Mouse (Mus musculus) CH12.LX (cell line): ENCODE measurements at regions not wholly inside any gene's neighbourhood (a gene's known extent, or its start where the extent isn't known, plus 50 kb on each side); places are given as distances from the start of the nearest gene placed in this dataset.

Experiments used
- DNase-seq: peaks from one replicate; pipeline ENCODE4 v3.0.0-alpha.2; 2013; ENCODE audit errors: extremely low read depth
- H3K27ac ChIP-seq: 2 replicates; pipeline ENCODE4 v1.5.1; 2012; ENCODE audit warnings: low read depth, mild to moderate bottlenecking, control low read depth, moderate library complexity; ENCODE audit not compliant: insufficient read depth
- H3K27me3 ChIP-seq: replicated peaks from 2 replicates; pipeline ENCODE3; 2012; ENCODE audit warnings: inconsistent platforms
- H3K36me3 ChIP-seq, 2 experiments: replicated peaks in 1 of 2; 2 replicates each; pipeline versions ENCODE3 to v1.6.1; 2012; ENCODE audit warnings: inconsistent platforms in 1 of 2, low read length in 1 of 2, mild to moderate bottlenecking in 1 of 2, mixed read lengths in 1 of 2, moderate library complexity in 1 of 2; ENCODE audit not compliant: control insufficient read depth in 1 of 2, insufficient read depth in 1 of 2
- H3K4me1 ChIP-seq, 2 experiments: 2 replicates each; pipeline ENCODE4 v1.6.1; 2012; ENCODE audit warnings: inconsistent platforms in 1 of 2, moderate library complexity in 1 of 2; ENCODE audit not compliant: insufficient read depth in 2 of 2, control insufficient read depth in 1 of 2
- H3K4me2 ChIP-seq: 2 replicates; pipeline ENCODE4 v1.6.1; 2012; ENCODE audit warnings: low read depth, mild to moderate bottlenecking, control low read depth; ENCODE audit not compliant: poor library complexity, insufficient read depth, severe bottlenecking
- H3K4me3 ChIP-seq, 3 experiments: fragments of 150-350 bp in 1 of 3; sonication (generic) in 1 of 3; replicated peaks in 1 of 3; 2 replicates each; pipeline versions ENCODE3 to v1.5.1; 2011 to 2012; ENCODE audit warnings: low read depth in 2 of 3, low read length in 2 of 3, mild to moderate bottlenecking in 2 of 3, moderate library complexity in 2 of 3, control low read depth in 1 of 3, improper control_type of control experiment in 1 of 3, inconsistent platforms in 1 of 3, mixed read lengths in 1 of 3; ENCODE audit not compliant: poor library complexity in 1 of 3
- H3K79me2 ChIP-seq: replicated peaks from 2 replicates; pipeline ENCODE4 v1.6.1; 2012; ENCODE audit warnings: mild to moderate bottlenecking, moderate library complexity; ENCODE audit not compliant: control insufficient read depth, poor library complexity, insufficient read depth, severe bottlenecking; ENCODE audit errors: extremely low read depth
- H3K9ac ChIP-seq: 2 replicates; pipeline ENCODE4 v1.6.1; 2012; ENCODE audit warnings: low read depth, mild to moderate bottlenecking, control low read depth, moderate library complexity; ENCODE audit not compliant: insufficient read depth
- H3K9me3 ChIP-seq: replicated peaks from 2 replicates; pipeline ENCODE3; 2012; ENCODE audit warnings: low read length, inconsistent platforms, mixed read lengths
- CHD2 ChIP-seq: IDR thresholded peaks from 2 replicates; pipeline ENCODE4 v1.6.1; 2011; ENCODE audit warnings: low read length, improper control_type of control experiment
- E2F4 ChIP-seq: IDR thresholded peaks from 2 replicates; pipeline ENCODE4 v1.6.1; 2011; ENCODE audit warnings: low read depth, low read length, improper control_type of control experiment; ENCODE audit not compliant: insufficient replicate concordance
- ELF1 ChIP-seq: IDR thresholded peaks from 2 replicates; pipeline ENCODE4 v1.6.1; 2014; ENCODE audit warnings: low read depth, mild to moderate bottlenecking, inconsistent platforms, low read length, improper control_type of control experiment
- GABPA ChIP-seq: IDR thresholded peaks from 2 replicates; pipeline ENCODE4 v1.6.1; 2012; ENCODE audit warnings: low read depth, low read length, improper control_type of control experiment, inconsistent platforms; ENCODE audit not compliant: insufficient replicate concordance
- HCFC1 ChIP-seq: IDR thresholded peaks from 2 replicates; pipeline ENCODE4 v1.6.1; 2012; ENCODE audit warnings: low read depth, mild to moderate bottlenecking, inconsistent platforms, low read length, improper control_type of control experiment
- JUN ChIP-seq: IDR thresholded peaks from 2 replicates; pipeline ENCODE4 v1.6.1; 2011; ENCODE audit warnings: low read depth, mild to moderate bottlenecking, low read length, improper control_type of control experiment, moderate library complexity; ENCODE audit not compliant: insufficient read depth
- KAT2A ChIP-seq: IDR thresholded peaks from 2 replicates; pipeline ENCODE4 v1.6.1; 2012; ENCODE audit warnings: low read length, improper control_type of control experiment, inconsistent platforms; ENCODE audit not compliant: insufficient replicate concordance
- MXI1 ChIP-seq: IDR thresholded peaks from 2 replicates; pipeline ENCODE4 v1.6.1; 2011; ENCODE audit warnings: mild to moderate bottlenecking, low read depth, low read length, improper control_type of control experiment
- NRF1 ChIP-seq: IDR thresholded peaks from 2 replicates; pipeline ENCODE4 v1.6.1; 2014; ENCODE audit warnings: low read depth, mild to moderate bottlenecking, inconsistent platforms, low read length, improper control_type of control experiment, moderate library complexity
- PAX5 ChIP-seq: IDR thresholded peaks from 2 replicates; pipeline ENCODE4 v1.6.1; 2012; ENCODE audit warnings: low read length, inconsistent platforms, mixed read lengths
- SIN3A ChIP-seq: IDR thresholded peaks from 2 replicates; pipeline ENCODE4 v1.6.1; 2012; ENCODE audit warnings: low read length, improper control_type of control experiment, inconsistent platforms
- TBP ChIP-seq: conservative IDR thresholded peaks from 2 replicates; pipeline ENCODE4 v1.6.1; 2011; ENCODE audit warnings: low read depth, low read length, improper control_type of control experiment
- USF1 ChIP-seq: IDR thresholded peaks from 2 replicates; pipeline ENCODE4 v1.6.1; 2014; ENCODE audit warnings: low read depth, mild to moderate bottlenecking, inconsistent platforms, low read length, improper control_type of control experiment
- USF2 ChIP-seq: conservative IDR thresholded peaks from 2 replicates; pipeline ENCODE4 v1.6.1; 2011; ENCODE audit warnings: low read depth, low read length, improper control_type of control experiment
- dilution Hi-C: fragments of 300-500 bp; cut with MboI; formaldehyde crosslinking; loops from 2 replicates; pipeline ENCODE4 v1.14.3; 2020; ENCODE audit warnings: low sequenced_read_pairs; ENCODE audit not compliant: extremely low pct_unique_long_range_greater_than_20kb, extremely low pct_ligation_motif_present
- in situ Hi-C: fragments of 300-500 bp; cut with MboI; formaldehyde crosslinking; loops from 3 replicates; pipeline ENCODE4 v1.14.3; 2019; ENCODE audit warnings: low sequenced_read_pairs, low pct_ligation_motif_present, low pct_unique_long_range_greater_than_20kb, mixed read lengths

DNA sequence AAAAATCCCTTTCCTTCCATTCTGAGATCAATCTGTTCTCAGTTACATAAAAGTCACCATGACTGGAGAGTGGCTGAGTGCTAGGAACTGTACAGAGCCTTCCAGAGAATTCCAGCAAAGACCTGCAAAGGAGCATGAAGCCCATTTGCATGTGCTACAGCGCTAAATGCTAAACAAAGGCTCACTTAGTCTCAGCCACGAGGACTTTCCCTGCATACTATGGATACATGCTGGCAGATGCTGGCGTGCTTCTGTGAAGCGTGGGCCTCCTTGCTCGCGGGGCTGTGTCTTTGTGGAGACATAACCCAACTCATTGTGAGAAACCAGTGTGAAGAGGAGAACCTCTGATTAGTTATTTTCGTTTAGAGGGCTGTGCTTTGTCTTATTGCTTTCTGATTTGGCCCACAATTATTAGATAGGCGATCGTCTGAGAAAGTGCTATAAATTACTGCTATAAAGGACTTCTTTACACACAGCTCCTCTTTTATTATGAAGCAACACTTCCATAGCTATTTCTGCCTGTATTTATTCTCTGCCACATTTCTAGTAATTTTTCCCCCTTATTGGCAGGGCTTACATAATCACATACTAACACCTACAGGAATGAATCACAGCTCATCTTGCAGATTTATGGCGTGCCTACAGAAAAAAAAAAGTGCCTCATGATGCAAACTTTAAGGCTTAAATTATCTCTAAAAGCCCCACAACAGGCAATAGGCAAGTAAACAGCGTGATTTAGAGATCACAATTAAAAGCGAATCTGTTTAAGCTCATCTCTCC, 58.9 kb upstream of the Mtpn start:
- H3K27me3 ChIP-seq, result no peaks in the 10 kb centered on the region
- no peak for DNase-seq

GRCm38 (mm10) chr6:35595012-35595411, 55.3 kb upstream of the Mtpn start:
- no peak for DNase-seq
- no peak overlapping the region for H3K4me2 ChIP-seq
- dilution Hi-C loops, result no loop called here
- no peak overlapping the region for H3K9ac ChIP-seq
- H3K4me1 ChIP-seq, result peaks cover 0 to 5% of the 10 kb centered on the region in 2 experiments; a peak in 2 of 4 replicates
- no peaks in the 10 kb centered on the region for H3K79me2 ChIP-seq
- H3K4me3 ChIP-seq, result no peak overlapping the region
- in situ Hi-C loops, result no loop called here
- no peak for TF ChIP-seq SIN3A
- no peak for TF ChIP-seq USF2
- no peak for TF ChIP-seq E2F4
- no peak for TF ChIP-seq JUN
- TF ChIP-seq HCFC1, result no peak
- no peak for TF ChIP-seq TBP
- TF ChIP-seq CHD2, result no peak
- no peak for TF ChIP-seq USF1
- no peak for TF ChIP-seq KAT2A
- no peak for TF ChIP-seq MXI1
- TF ChIP-seq ELF1, result no peak
- TF ChIP-seq, all 38 proteins: peak for 0
- H3K27ac ChIP-seq, result no peak overlapping the region
- H3K9me3 ChIP-seq, result peaks cover 2% of the 10 kb centered on the region
- H3K36me3 ChIP-seq, result no peaks in the 10 kb centered on the region
- no peaks in the 10 kb centered on the region for H3K27me3 ChIP-seq

More for the DNA sequence above, 58.9 kb upstream of the Mtpn start:
- H3K36me3 ChIP-seq, result no peaks in the 10 kb centered on the region
- H3K4me3 ChIP-seq, result no peak overlapping the region
- no peaks in the 10 kb centered on the region for H3K9me3 ChIP-seq
- dilution Hi-C loops, result no loop called here
- TF ChIP-seq HCFC1 (no peak), NRF1 (no peak), GABPA (no peak), PAX5 (no peak)
- TF ChIP-seq, all 38 proteins: peak for 0
- Histone ChIP-seq H3K27ac (no peak overlapping the region), H3K9ac (no peak overlapping the region), H3K79me2 (no peaks in the 10 kb centered on the region), H3K4me2 (no peak overlapping the region), H3K4me1 (peaks cover 0 to 5% of the 10 kb centered on the region in 2 experiments; a peak in 2 of 4 replicates)
- in situ Hi-C loops, result no loop called here
